Mouse (Mus musculus) hindbrain, embryonic 10.5 days (tissue): ENCODE results near the gene 1700057G04Rik. TPM values are rescaled to one million over a fixed set of nuclear protein-coding genes. Genes with fewer than 3 reads are reported as not detected.
"Not testable (repeated sequence)": the region's sequence is repeated elsewhere in the genome, so short reads cannot be mapped to it uniquely, and the experiment has no call there.

Experiments
- DNase-seq: peaks from one replicate; pipeline ENCODE4 v3.0.0-alpha.2; 2017; ENCODE audit warnings: low spot score
- H3K27ac ChIP-seq: fragments of 300-500 bp; sonication (generic); 2 replicates; pipeline ENCODE4 v1.5.1; 2016; ENCODE audit warnings: mild to moderate bottlenecking, moderate library complexity
- H3K27me3 ChIP-seq: fragments of 300-500 bp; sonication (generic); 2 replicates; pipeline ENCODE4 v1.6.1; 2016; ENCODE audit warnings: mild to moderate bottlenecking; ENCODE audit not compliant: poor library complexity, insufficient read depth, severe bottlenecking
- H3K36me3 ChIP-seq: fragments of 300-500 bp; sonication (generic); 2 replicates; pipeline ENCODE4 v1.6.1; 2016; ENCODE audit warnings: mild to moderate bottlenecking, moderate library complexity
- H3K4me1 ChIP-seq: fragments of 300-500 bp; sonication (generic); replicated peaks from 2 replicates; pipeline ENCODE4 v1.6.1; 2016; ENCODE audit warnings: mild to moderate bottlenecking
- H3K4me3 ChIP-seq: fragments of 300-500 bp; sonication (generic); 2 replicates; pipeline ENCODE4 v1.5.1; 2016; ENCODE audit warnings: mild to moderate bottlenecking, moderate library complexity
- H3K9me3 ChIP-seq: fragments of 300-500 bp; sonication (generic); 2 replicates; pipeline ENCODE4 v1.6.1; 2016; ENCODE audit warnings: mild to moderate bottlenecking, moderate library complexity
- WGBS: fragments of 180-500 bp; shearing (Covaris S2); methylation state at CpG from one replicate; pipeline ENCODE4 v1.1.7; 2016; 5-methylcytosine and 5-hydroxymethylcytosine counted together
- polyA plus RNA-seq: library from polyadenylated mRNA; unstranded; fragments of >200 nt; fragmentation: Nextera tagmentation; extraction: Ambion mirVana; gene quantifications from 2 replicates; pipeline ENCODE4 v1.2.1, GENCODE M21; 2016

The 1700057G04Rik gene
- polyA plus RNA-seq, 1 experiment from 2014 or later, result not detected

- DNase-seq, result no peak
- WGBS, result 91% methylated on average over 1 of the region's 1 CpGs
- H3K27ac ChIP-seq, result no peak overlapping the region
- H3K36me3 ChIP-seq, result no peaks in the 10 kb centered on the region
- no peak overlapping the region for H3K4me3 ChIP-seq
- H3K9me3 ChIP-seq, result no peaks in the 10 kb centered on the region
- H3K4me1 ChIP-seq, result peaks cover 5% of the 10 kb centered on the region; the same call in 1 of the 2 replicates
- H3K27me3 ChIP-seq, result no peaks in the 10 kb centered on the region
These were observed 29.1 kb upstream of the 1700057G04Rik start for GRCm38 (mm10) chr9:92280048-92280447.

- WGBS, result 43% methylated on average over 7 of the region's 7 CpGs
- Histone ChIP-seq H3K36me3 (no peaks in the 10 kb centered on the region), H3K27ac (no peak overlapping the region), H3K4me3 (no peak overlapping the region), H3K27me3 (no peaks in the 10 kb centered on the region), H3K4me1 (no peaks in the 10 kb centered on the region), H3K9me3 (no peaks in the 10 kb centered on the region)
- DNase-seq, result no peak
These were observed 26.5 kb upstream of the 1700057G04Rik start for GRCm38 (mm10) chr9:92282563-92283171.

DNA sequence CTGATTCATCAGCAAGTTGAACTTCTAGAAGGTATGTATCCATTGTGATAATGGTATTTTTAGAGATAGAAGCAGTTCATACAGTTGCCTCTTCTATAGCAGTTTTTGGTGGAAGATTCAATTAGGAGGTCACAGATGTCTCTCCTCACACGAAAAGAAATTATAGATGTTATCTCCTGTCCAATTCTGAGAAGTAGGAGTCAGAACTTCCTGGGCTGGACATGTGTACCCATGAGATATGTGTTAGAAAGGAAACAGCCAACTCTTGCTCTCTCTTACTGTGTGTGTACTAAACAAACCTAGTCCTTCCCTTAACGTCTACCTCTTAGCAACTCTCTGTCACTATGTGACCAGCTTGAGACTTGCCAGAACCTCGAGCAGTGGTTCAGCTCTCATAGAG lies 19.5 kb upstream of the 1700057G04Rik start:
- H3K4me1 ChIP-seq, result no peaks in the 10 kb centered on the region
- DNase-seq, result no peak
- no peaks in the 10 kb centered on the region for H3K27me3 ChIP-seq
- no peak overlapping the region for H3K4me3 ChIP-seq
- no peak overlapping the region for H3K27ac ChIP-seq
- WGBS, result 81% methylated on average over 3 of the region's 3 CpGs
- no peaks in the 10 kb centered on the region for H3K36me3 ChIP-seq
- H3K9me3 ChIP-seq, result no peaks in the 10 kb centered on the region

- Histone ChIP-seq H3K4me1 (no peaks in the 10 kb centered on the region), H3K27me3 (no peaks in the 10 kb centered on the region), H3K36me3 (no peaks in the 10 kb centered on the region), H3K9me3 (no peaks in the 10 kb centered on the region), H3K4me3 (no peak overlapping the region), H3K27ac (no peak overlapping the region)
- 66% methylated on average over 2 of the region's 2 CpGs for WGBS
- no peak for DNase-seq
These were observed 17.0 kb upstream of the 1700057G04Rik start for GRCm38 (mm10) chr9:92292169-92292568.

- Histone ChIP-seq H3K27me3 (no peaks in the 10 kb centered on the region), H3K4me1 (no peaks in the 10 kb centered on the region), H3K36me3 (no peaks in the 10 kb centered on the region), H3K9me3 (no peaks in the 10 kb centered on the region), H3K27ac (no peak overlapping the region), H3K4me3 (no peak overlapping the region)
- WGBS, result 78% methylated on average over 3 of the region's 3 CpGs
- DNase-seq, result no peak
These were observed 16.3 kb upstream of the 1700057G04Rik start for GRCm38 (mm10) chr9:92292922-92293321.

DNA sequence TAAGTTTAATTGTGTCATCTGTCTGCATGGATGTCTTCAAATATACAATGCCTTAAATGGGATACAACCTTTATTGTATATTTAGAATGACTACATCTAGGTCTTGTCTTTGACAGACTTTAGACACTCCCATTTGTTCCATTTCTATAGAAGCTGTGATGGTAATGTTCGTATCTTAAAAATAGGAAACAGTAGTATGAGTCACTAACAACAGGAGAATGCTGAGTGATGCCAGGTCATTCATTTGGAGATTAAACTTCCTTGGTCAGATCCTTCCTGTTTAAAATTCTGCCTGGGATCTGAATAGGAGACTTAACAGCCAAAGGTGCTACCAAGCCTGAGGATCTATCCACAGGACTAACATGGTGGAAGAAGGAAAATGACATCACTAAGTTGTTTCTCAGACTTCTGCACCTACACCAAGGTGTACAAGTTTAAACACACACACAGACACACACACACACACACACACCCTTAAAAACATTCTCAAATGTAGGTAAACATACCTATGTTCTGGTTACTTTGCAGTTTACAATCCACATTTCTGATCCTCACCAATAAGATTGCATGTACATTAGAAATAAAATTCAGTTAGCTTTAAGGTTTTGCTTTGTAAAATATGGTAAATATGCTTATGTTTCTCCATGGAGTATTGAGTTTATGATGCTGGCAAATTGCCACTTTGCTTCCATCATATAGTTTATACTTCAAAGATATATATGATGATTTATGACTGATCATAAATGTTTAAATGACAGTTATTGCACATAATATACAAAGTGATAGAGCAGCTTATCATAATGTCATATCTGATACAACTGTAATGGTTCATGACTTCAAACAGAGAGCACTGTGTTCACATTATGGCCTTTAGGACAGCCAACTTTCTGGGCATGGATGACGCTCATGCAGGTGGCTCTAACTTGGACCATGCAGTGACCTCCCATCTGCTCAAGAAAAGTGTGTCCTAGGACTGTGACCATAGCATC lies 15.3 kb upstream of the 1700057G04Rik start:
- no peak for DNase-seq
- Histone ChIP-seq H3K27me3 (no peaks in the 10 kb centered on the region), H3K4me1 (no peaks in the 10 kb centered on the region), H3K27ac (no peak overlapping the region), H3K9me3 (no peaks in the 10 kb centered on the region), H3K36me3 (no peaks in the 10 kb centered on the region), H3K4me3 (no peak overlapping the region)
- WGBS, result 90% methylated on average over 2 of the region's 2 CpGs

GRCm38 (mm10) chr9:92298288-92298687 lies 10.9 kb upstream of the 1700057G04Rik start:
- Histone ChIP-seq H3K9me3 (no peaks in the 10 kb centered on the region), H3K27ac (no peak overlapping the region), H3K36me3 (no peaks in the 10 kb centered on the region), H3K27me3 (no peaks in the 10 kb centered on the region), H3K4me3 (no peak overlapping the region), H3K4me1 (no peaks in the 10 kb centered on the region)
- no peak for DNase-seq
- WGBS, result 86% methylated on average over 1 of the region's 1 CpGs

DNA sequence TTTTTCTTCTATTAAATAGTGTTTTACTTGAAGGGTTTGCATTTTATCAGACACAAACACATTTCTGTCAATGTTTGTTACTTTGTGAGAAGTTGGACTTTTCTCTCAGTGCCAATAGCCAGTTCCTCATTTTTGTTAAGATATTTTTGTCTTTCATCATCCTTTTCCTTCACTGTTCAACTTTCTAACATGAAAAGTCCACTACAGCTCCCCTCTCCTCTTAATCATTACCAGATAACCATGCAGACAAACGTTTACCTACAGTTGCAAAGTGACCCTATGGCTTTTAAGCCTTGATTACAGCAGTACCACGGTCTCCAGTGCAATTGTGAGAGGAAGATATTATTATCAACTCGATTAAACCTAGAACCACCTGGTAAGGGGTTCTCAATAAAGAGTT lies 8.0 kb upstream of the 1700057G04Rik start:
- no peak overlapping the region for H3K4me3 ChIP-seq
- 71% methylated on average over 3 of the region's 3 CpGs for WGBS
- H3K4me1 ChIP-seq, result peaks cover 4% of the 10 kb centered on the region; the same call in 1 of the 2 replicates
- no peaks in the 10 kb centered on the region for H3K9me3 ChIP-seq
- H3K27ac ChIP-seq, result no peak overlapping the region
- DNase-seq, result no peak
- no peaks in the 10 kb centered on the region for H3K36me3 ChIP-seq
- H3K27me3 ChIP-seq, result no peaks in the 10 kb centered on the region

DNA sequence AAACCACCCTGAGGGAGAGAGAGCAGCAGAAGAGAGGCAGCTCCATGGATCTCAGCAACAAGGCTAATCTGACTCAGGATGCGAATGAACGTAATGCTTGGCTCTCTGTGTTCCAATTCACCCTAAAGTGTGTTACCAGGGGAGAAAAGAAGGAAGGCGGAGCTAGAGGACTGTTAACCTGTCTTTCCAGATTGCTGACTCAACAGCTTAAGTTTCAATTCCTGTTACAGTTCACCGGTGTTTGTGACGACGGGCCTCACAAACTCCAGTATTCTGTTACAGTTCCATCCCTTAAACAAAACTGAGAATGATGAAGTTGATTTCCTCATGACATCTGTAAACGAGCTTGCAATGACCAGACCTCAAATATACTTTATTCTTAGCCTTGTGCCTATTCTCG lies 4.1 kb upstream of the 1700057G04Rik start:
- Histone ChIP-seq H3K27ac (no peak overlapping the region), H3K4me3 (no peak overlapping the region), H3K27me3 (no peaks in the 10 kb centered on the region), H3K36me3 (no peaks in the 10 kb centered on the region), H3K9me3 (no peaks in the 10 kb centered on the region), H3K4me1 (peaks cover 4% of the 10 kb centered on the region; the same call in 1 of the 2 replicates)
- no peak for DNase-seq
- WGBS, result 77% methylated on average over 8 of the region's 8 CpGs

GRCm38 (mm10) chr9:92305620-92306220 lies 3.5 kb upstream of the 1700057G04Rik start:
- Histone ChIP-seq H3K9me3 (no peaks in the 10 kb centered on the region), H3K4me3 (no peak overlapping the region), H3K36me3 (no peaks in the 10 kb centered on the region), H3K4me1 (peaks cover 4% of the 10 kb centered on the region; the same call in 1 of the 2 replicates), H3K27me3 (no peaks in the 10 kb centered on the region), H3K27ac (no peak overlapping the region)
- no peak for DNase-seq
- 68% methylated on average over 8 of the region's 8 CpGs for WGBS

GRCm38 (mm10) chr9:92316791-92317190 lies 7.6 kb downstream of the 1700057G04Rik start:
- Histone ChIP-seq H3K9me3 (no peaks in the 10 kb centered on the region), H3K4me3 (no peak overlapping the region), H3K27ac (no peak overlapping the region), H3K36me3 (no peaks in the 10 kb centered on the region), H3K4me1 (no peaks in the 10 kb centered on the region), H3K27me3 (no peaks in the 10 kb centered on the region)
- WGBS, result 93% methylated on average over 3 of the region's 3 CpGs
- no peak for DNase-seq

- not testable (repeated sequence) for H3K4me3 ChIP-seq, H3K4me1 ChIP-seq, H3K36me3 ChIP-seq, H3K9me3 ChIP-seq, H3K27ac ChIP-seq, H3K27me3 ChIP-seq, DNase-seq
- 62% methylated on average over 9 of the region's 9 CpGs for WGBS
These were observed 16.8 kb downstream of the 1700057G04Rik start for GRCm38 (mm10) chr9:92325936-92326335.

- 76% methylated on average over 4 of the region's 4 CpGs for WGBS
- Histone ChIP-seq H3K36me3 (no peaks in the 10 kb centered on the region), H3K9me3 (no peaks in the 10 kb centered on the region), H3K4me1 (no peaks in the 10 kb centered on the region), H3K4me3 (no peak overlapping the region), H3K27ac (no peak overlapping the region), H3K27me3 (no peaks in the 10 kb centered on the region)
- DNase-seq, result no peak
These were observed 17.6 kb downstream of the 1700057G04Rik start for GRCm38 (mm10) chr9:92326813-92327212.
